Mouse (Mus musculus) CH12F3 (cell line): ENCODE results near the gene Slit2.

Experiments used
- in situ Hi-C: fragments of 300-500 bp; cut with MboI; formaldehyde crosslinking; loops from 2 replicates; pipeline ENCODE4 v1.14.3; 2020; ENCODE audit warnings: low sequenced_read_pairs

The Slit2 gene

GRCm38 (mm10) chr5:47982941-47983701, at the start of gene Slit2:
Gene Slit2, plus strand, starts transcription at chr5:47983138.
- in situ Hi-C loops, result no loop called here

GRCm38 (mm10) chr5:47938586-47939372, 44.2 kb upstream of the Slit2 start:
- in situ Hi-C loops, result no loop called here

- in situ Hi-C loops, result no loop called here
Measured at GRCm38 (mm10) chr5:47956451-47956850, 26.5 kb upstream of the Slit2 start.

- in situ Hi-C loops, result no loop called here
Measured at GRCm38 (mm10) chr5:47975795-47976194, 7.1 kb upstream of the Slit2 start.

GRCm38 (mm10) chr5:47979371-47979770, 3.6 kb upstream of the Slit2 start:
- in situ Hi-C loops, result no loop called here

GRCm38 (mm10) chr5:47980459-47980858, 2.5 kb upstream of the Slit2 start:
- in situ Hi-C loops, result no loop called here

- in situ Hi-C loops, result no loop called here
Measured at GRCm38 (mm10) chr5:47981951-47982350, 987 bp upstream of the Slit2 start.

GRCm38 (mm10) chr5:47983746-47984583, 1.0 kb downstream of the Slit2 start:
- in situ Hi-C loops, result no loop called here

GRCm38 (mm10) chr5:47984584-47985197, 1.8 kb downstream of the Slit2 start:
- in situ Hi-C loops, result no loop called here

GRCm38 (mm10) chr5:47985198-47985631, 2.3 kb downstream of the Slit2 start:
- in situ Hi-C loops, result no loop called here

- in situ Hi-C loops, result no loop called here
Measured at GRCm38 (mm10) chr5:47985901-47986670, 3.1 kb downstream of the Slit2 start.

GRCm38 (mm10) chr5:47990926-47991325, 8.0 kb downstream of the Slit2 start:
- in situ Hi-C loops, result no loop called here

GRCm38 (mm10) chr5:48003708-48004415, 20.9 kb downstream of the Slit2 start:
- in situ Hi-C loops, result no loop called here

- in situ Hi-C loops, result no loop called here
Measured at GRCm38 (mm10) chr5:48005533-48005932, 22.6 kb downstream of the Slit2 start.

- in situ Hi-C loops, result no loop called here
Measured at GRCm38 (mm10) chr5:48006059-48006458, 23.1 kb downstream of the Slit2 start.

- in situ Hi-C loops, result no loop called here
Measured at GRCm38 (mm10) chr5:48023441-48023840, 40.5 kb downstream of the Slit2 start.

GRCm38 (mm10) chr5:48034875-48035274, 51.9 kb downstream of the Slit2 start:
- in situ Hi-C loops, result no loop called here

- in situ Hi-C loops, result no loop called here
Measured at GRCm38 (mm10) chr5:48038033-48038432, 55.1 kb downstream of the Slit2 start.

GRCm38 (mm10) chr5:48048986-48049751, 66.2 kb downstream of the Slit2 start:
- in situ Hi-C loops, result no loop called here
